Mouse (Mus musculus) limb, embryonic 11.5 days (tissue): ENCODE measurements around the gene Dyrk1a. TPM values are rescaled to one million over a fixed set of nuclear protein-coding genes. Genes with fewer than 3 reads are reported as not detected.

Source experiments
- ATAC-seq: fragments of 200-750 bp; cut with Nextera tagmentation; 2 replicates; pipeline ENCODE4 v1.8.0; 2017; ENCODE audit warnings: low read depth; ENCODE audit not compliant: insufficient number of reproducible peaks, low FRiP score, low TSS enrichment
- DNase-seq: peaks from one replicate; pipeline ENCODE4 v3.0.0-alpha.2; 2015; ENCODE audit warnings: low spot score
- H3K27ac ChIP-seq: fragments of 300-500 bp; sonication (generic); replicated peaks from 2 replicates; pipeline ENCODE4 v1.5.1; 2014; ENCODE audit warnings: low read depth, mild to moderate bottlenecking, low read length
- H3K27me3 ChIP-seq: fragments of 300-500 bp; sonication (generic); 2 replicates; pipeline ENCODE4 v1.6.1; 2014; ENCODE audit warnings: mild to moderate bottlenecking, low read length, mixed read lengths; ENCODE audit not compliant: control insufficient read depth, insufficient read depth
- H3K36me3 ChIP-seq: fragments of 300-500 bp; sonication (generic); 2 replicates; pipeline ENCODE4 v1.6.1; 2014; ENCODE audit warnings: mild to moderate bottlenecking, low read length, moderate library complexity, mixed read lengths; ENCODE audit not compliant: control insufficient read depth, insufficient read depth
- H3K4me1 ChIP-seq: fragments of 300-500 bp; sonication (generic); 2 replicates; pipeline ENCODE4 v1.6.1; 2014; ENCODE audit warnings: low read length, mixed read lengths; ENCODE audit not compliant: control insufficient read depth, insufficient read depth
- H3K4me2 ChIP-seq: fragments of 300-500 bp; sonication (generic); 2 replicates; pipeline ENCODE4 v1.6.1; 2014; ENCODE audit warnings: low read depth, mild to moderate bottlenecking, moderate library complexity; ENCODE audit not compliant: severe bottlenecking
- H3K4me3 ChIP-seq: fragments of 300-500 bp; sonication (generic); 2 replicates; pipeline ENCODE4 v1.5.1; 2014; ENCODE audit warnings: low read depth, low read length
- H3K9ac ChIP-seq: fragments of 300-500 bp; sonication (generic); 2 replicates; pipeline ENCODE4 v1.6.1; 2014; ENCODE audit warnings: mild to moderate bottlenecking, low read length
- H3K9me3 ChIP-seq: fragments of 300-500 bp; sonication (generic); 2 replicates; pipeline ENCODE4 v1.6.1; 2016; ENCODE audit warnings: low read length; ENCODE audit not compliant: control insufficient read depth
- WGBS: fragments of 180-500 bp; shearing (Covaris S2); extraction: QIAGEN DNeasy Blood & Tissue Kit; methylation state at CpG from one replicate; pipeline ENCODE4 v1.1.7; 2014; 5-methylcytosine and 5-hydroxymethylcytosine counted together
- polyA plus RNA-seq: library from polyadenylated mRNA; unstranded; fragments of >200 nt; fragmentation: Nextera tagmentation; extraction: Ambion mirVana; gene quantifications from 2 replicates; pipeline ENCODE4 v1.2.1, GENCODE M21; 2014

Dyrk1a gene
- polyA plus RNA-seq, 1 experiment from 2014 or later: 13.4 TPM

GRCm38 (mm10) chr16:94531268-94531667 lies 38.5 kb upstream of the Dyrk1a start:
- WGBS: 80% methylated on average over 4 of the region's 4 CpGs
- no peaks in the 10 kb centered on the region for H3K4me1 ChIP-seq
- no peak for DNase-seq
- no peak overlapping the region for H3K27ac ChIP-seq
- H3K4me2 ChIP-seq: no peak overlapping the region
- no peaks in the 10 kb centered on the region for H3K9me3 ChIP-seq
- H3K27me3 ChIP-seq: no peaks in the 10 kb centered on the region
- H3K9ac ChIP-seq: no peak overlapping the region
- no peak for ATAC-seq
- no peaks in the 10 kb centered on the region for H3K36me3 ChIP-seq
- no peak overlapping the region for H3K4me3 ChIP-seq

- H3K27ac ChIP-seq: no peak overlapping the region
- 83% methylated on average over 6 of the region's 6 CpGs for WGBS
- no peak for ATAC-seq
Observed at GRCm38 (mm10) chr16:94533679-94534078, 36.1 kb upstream of the Dyrk1a start.

DNA sequence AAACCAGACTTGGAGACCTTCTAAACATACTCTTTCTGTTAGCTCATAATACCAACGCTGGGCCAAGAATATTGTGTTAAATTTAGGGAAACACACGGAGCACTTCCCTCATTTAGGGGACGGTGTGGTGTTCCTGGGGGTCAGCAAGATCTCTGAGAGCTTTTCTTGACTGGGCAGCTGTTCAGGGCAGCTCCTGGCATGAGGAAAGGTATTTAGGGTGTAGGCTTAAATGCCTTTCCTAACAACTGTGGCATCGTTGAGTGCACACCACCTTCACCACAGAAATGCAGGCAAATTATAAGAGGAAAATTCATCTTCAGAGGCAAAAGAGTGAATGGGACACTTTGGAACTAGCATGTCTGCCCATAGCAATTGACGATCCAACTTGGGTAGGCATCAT lies 34.1 kb upstream of the Dyrk1a start:
- no peak overlapping the region for H3K4me2 ChIP-seq
- H3K36me3 ChIP-seq: no peaks in the 10 kb centered on the region
- DNase-seq (no peak), ATAC-seq (no peak)
- no peak overlapping the region for H3K9ac ChIP-seq
- no peaks in the 10 kb centered on the region for H3K4me1 ChIP-seq
- no peak overlapping the region for H3K4me3 ChIP-seq
- no peaks in the 10 kb centered on the region for H3K27me3 ChIP-seq
- no peak overlapping the region for H3K27ac ChIP-seq
- WGBS: 87% methylated on average over 5 of the region's 5 CpGs
- no peaks in the 10 kb centered on the region for H3K9me3 ChIP-seq

More at GRCm38 (mm10) chr16:94533679-94534078, 36.1 kb upstream of the Dyrk1a start:
- H3K4me1 ChIP-seq: no peaks in the 10 kb centered on the region
- no peak overlapping the region for H3K9ac ChIP-seq
- H3K4me2 ChIP-seq: no peak overlapping the region
- H3K9me3 ChIP-seq: no peaks in the 10 kb centered on the region
- no peak overlapping the region for H3K4me3 ChIP-seq
- no peaks in the 10 kb centered on the region for H3K36me3 ChIP-seq
- no peak for DNase-seq
- no peaks in the 10 kb centered on the region for H3K27me3 ChIP-seq

DNA sequence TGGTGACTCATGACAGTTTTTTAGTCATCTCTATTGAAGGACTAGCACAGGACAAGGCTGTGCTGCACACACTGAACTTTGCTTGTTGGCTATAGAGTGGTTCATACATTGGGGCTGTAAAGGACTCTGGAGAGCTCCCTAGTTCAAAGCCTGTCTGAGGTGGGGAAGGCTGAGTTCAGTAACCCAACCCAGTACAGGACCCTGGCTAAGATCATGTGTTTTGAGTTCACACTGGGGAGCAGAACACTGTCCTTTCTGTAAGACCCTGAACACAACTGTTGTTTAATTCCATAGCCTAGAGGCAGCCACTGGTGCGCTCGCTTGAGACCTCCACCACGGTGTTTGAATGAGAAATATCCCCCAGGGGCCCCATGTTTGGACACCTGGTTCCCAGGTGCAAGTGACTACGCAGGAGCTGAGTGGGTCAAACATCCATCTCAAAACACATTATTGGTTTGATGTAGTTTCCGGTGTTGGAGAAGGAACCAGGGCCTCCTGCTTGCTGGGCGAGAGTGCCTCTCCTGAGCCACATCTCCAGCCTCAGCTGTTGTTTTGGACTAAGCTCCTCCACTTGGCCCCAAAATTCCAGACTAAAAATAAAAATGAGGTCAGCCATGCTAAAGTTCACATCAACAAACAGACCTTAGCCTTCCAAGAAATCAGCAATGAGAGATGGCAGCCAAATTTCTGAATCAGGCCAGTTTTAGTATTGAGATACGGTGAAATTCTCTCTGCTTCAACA lies 33.2 kb upstream of the Dyrk1a start:
- Histone ChIP-seq H3K27ac (no peak overlapping the region), H3K27me3 (no peaks in the 10 kb centered on the region), H3K36me3 (no peaks in the 10 kb centered on the region), H3K9ac (no peak overlapping the region), H3K9me3 (no peaks in the 10 kb centered on the region), H3K4me1 (no peaks in the 10 kb centered on the region), H3K4me2 (no peak overlapping the region), H3K4me3 (no peak overlapping the region)
- ATAC-seq: no peak
- WGBS: 65% methylated on average over 7 of the region's 7 CpGs
- no peak for DNase-seq

DNA sequence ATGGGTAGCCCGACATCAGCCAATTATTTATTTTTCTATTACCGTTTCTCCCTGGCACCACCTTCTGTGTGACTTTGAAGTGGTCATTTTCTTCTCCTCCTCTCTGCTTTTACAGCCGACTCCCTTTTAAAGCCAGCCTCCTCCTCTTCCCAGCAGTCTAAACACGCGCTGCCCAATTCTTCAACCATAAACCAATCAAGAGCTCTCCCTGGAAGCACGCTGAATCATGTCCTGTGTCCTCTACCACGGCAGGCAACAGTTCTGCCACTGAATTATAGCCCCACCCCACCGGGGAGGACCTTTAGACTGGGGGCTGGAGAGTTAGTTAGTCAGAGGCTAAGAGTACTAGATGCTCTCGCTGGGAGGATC lies 32.7 kb upstream of the Dyrk1a start:
- Histone ChIP-seq H3K27me3 (no peaks in the 10 kb centered on the region), H3K9me3 (no peaks in the 10 kb centered on the region), H3K36me3 (no peaks in the 10 kb centered on the region), H3K4me3 (no peak overlapping the region), H3K4me1 (no peaks in the 10 kb centered on the region), H3K27ac (no peak overlapping the region), H3K4me2 (no peak overlapping the region), H3K9ac (no peak overlapping the region)
- no peak for ATAC-seq
- 25% methylated on average over 9 of the region's 9 CpGs for WGBS
- no peak for DNase-seq

DNA sequence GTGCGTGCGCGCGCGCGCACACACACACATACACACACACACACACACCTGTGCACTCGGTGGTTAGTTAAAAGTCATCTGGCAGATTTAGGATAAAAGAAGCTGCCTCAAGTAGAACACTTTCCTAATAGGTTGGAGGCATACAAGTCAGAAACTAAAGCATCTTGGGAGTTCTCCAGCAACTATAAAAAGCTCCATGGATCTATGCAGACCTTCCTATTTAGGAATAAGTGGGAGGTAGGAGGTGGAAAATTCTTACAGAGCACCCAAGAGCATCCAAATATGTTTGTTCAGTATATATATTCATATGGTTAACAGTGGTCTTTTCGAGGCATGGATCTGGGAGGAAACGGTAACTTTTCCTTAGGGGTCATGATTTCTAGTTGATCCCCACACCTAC lies 29.7 kb upstream of the Dyrk1a start:
- no peak overlapping the region for H3K4me2 ChIP-seq
- 95% methylated on average over 9 of the region's 9 CpGs for WGBS

GRCm38 (mm10) chr16:94542898-94543297 lies 26.9 kb upstream of the Dyrk1a start:
- Histone ChIP-seq H3K27me3 (no peaks in the 10 kb centered on the region), H3K36me3 (no peaks in the 10 kb centered on the region), H3K4me3 (no peak overlapping the region), H3K27ac (no peak overlapping the region), H3K4me2 (no peak overlapping the region), H3K9ac (no peak overlapping the region), H3K4me1 (no peaks in the 10 kb centered on the region), H3K9me3 (no peaks in the 10 kb centered on the region)
- 85% methylated on average over 8 of the region's 8 CpGs for WGBS
- DNase-seq (no peak), ATAC-seq (no peak)

More for the DNA sequence above, 29.7 kb upstream of the Dyrk1a start:
- Histone ChIP-seq H3K27me3 (no peaks in the 10 kb centered on the region), H3K36me3 (no peaks in the 10 kb centered on the region), H3K9ac (no peak overlapping the region), H3K27ac (no peak overlapping the region), H3K4me1 (no peaks in the 10 kb centered on the region), H3K9me3 (no peaks in the 10 kb centered on the region), H3K4me3 (no peak overlapping the region)
- ATAC-seq (no peak), DNase-seq (no peak)

- DNase-seq: no peak
- no peak overlapping the region for H3K4me2 ChIP-seq
- H3K27ac ChIP-seq: no peak overlapping the region
- no peak overlapping the region for H3K9ac ChIP-seq
- WGBS: 77% methylated on average over 11 of the region's 11 CpGs
- no peaks in the 10 kb centered on the region for H3K36me3 ChIP-seq
- ATAC-seq: no peak
- no peak overlapping the region for H3K4me3 ChIP-seq
- no peaks in the 10 kb centered on the region for H3K27me3 ChIP-seq
- no peaks in the 10 kb centered on the region for H3K9me3 ChIP-seq
- H3K4me1 ChIP-seq: no peaks in the 10 kb centered on the region
Observed at GRCm38 (mm10) chr16:94544540-94545105, 25.2 kb upstream of the Dyrk1a start.
